Mouse (Mus musculus): ENCODE data around the gene Asnsd1.
"Not testable (repeated sequence)": the region's sequence is repeated elsewhere in the genome, so short reads cannot be mapped to it uniquely, and the experiment has no call there.

Asnsd1 gene

DNA sequence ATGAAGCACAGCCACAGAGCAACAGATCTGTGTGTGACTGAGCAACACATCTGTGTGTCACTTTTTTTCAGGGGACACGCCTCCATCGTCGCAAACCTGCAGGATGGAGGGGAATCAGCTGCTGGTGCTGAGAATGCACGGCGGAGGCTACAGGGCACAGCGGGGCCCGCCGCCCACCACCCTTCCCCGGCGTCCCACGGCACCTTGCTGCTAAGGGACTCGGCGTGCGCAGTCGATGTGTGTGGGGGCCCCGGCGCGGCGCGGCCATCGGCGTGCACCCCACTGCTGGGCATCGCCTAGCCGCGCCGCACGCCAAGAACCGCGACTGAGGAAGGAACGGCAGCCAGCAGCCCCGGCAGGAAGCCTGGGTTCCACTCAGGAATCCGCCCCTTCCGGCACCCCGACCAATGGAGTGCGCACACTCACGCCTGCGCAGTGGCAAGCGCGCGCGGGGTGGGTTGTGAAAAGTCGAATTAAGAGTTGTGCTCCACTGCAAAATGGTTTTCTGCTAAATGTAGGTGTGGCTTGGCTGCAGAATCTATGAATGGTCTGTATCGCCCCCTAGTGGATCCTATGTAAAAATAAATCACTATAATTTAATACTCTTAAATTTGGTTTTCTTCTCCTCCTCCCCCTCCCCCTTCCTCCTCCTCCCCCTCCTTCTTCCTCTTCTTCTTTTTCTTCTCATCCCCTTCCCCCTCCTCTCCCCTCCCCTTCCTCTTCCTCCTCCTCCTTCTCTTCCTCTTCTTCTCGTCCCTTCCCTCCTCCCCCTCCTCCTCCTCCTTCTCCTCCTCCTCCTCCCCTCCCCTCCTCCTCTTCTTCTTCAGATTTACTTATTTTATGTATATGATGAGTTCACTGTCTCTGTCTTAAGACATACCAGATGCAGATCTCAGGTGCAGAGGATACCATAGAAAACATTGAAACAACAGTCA lies at the start of gene Asnsd1, which contains the start of the genes Asdurf and Gm28551:
TSS of gene Asnsd1 (minus strand) at position 426 of the 935 bp plus-strand sequence.
TSS of gene Asdurf (minus strand) at position 293 of the 935 bp plus-strand sequence.
TSS of gene Gm28551 (minus strand) at position 341 of the 935 bp plus-strand sequence.
- in situ Hi-C loops (cut with MboI, MseI) = loop anchor here (5.0 to 10.0 kb wide), 2 partner anchors 55 to 398 kb away; partner anchors contain the start of genes Gm28778, Ormdl1 and Pms1

DNA sequence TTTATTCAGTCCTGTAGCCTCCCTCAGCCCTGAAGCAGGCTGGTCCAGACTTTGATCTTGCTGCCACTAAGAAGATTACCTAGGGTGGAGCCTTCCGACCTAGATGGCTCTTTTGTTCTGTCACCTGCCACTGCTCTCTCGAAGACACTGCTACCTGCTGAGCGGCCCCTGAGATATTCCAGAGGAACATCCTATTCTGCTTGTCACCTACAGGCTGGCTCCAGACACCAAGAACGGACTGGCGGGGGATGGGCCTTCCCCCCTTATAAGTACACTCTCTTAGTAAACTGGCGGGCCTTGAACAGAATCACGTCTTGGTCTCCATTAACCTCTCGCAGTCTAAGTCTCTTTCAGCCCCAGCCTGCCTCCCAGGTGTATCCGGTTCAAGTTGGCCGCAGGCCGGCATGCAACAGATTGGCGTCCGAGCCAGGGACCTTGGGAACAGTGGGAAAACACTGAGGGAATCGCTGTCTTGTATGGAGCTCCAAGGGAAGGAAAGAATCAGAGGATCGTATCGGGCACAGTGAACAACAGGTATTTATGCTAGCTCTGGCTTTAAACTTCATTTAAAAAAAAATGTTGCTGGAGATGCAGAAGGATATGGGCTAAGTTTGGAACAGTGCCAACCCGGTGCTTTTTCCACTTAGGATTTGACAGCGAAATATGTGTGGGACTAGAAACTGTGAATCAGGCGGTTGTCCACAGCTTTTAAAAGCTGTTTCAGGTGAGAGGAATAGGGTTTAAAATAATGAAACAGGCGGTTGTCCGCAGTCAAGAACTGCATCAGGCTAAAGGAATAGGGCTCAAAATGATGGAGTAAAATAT lies 41.6 kb upstream of the Asnsd1 start:
- in situ Hi-C loops (cut with MboI, MseI) = not testable (repeated sequence)

DNA sequence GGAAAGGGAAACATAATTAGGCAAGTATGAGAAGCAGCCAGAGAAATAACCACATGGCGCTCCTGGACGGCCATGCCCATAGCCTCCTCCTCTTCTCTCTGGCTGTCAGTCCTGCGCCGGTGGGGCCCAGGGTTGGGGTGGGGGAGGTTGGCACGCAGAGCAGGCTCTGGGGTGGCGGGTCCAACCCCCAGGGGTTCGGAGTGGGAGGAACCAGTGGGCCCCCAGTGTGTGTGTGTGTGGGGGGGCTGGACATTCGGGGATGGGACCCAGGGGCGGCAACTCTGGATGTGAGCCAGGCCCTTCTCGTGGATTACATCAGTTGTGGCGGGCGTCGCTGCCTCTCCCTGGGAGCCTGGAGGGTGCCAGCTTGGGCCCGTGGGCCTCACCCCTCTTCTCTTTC lies 36.2 kb upstream of the Asnsd1 start:
- in situ Hi-C loops (cut with MboI, MseI) = no loop called here

DNA sequence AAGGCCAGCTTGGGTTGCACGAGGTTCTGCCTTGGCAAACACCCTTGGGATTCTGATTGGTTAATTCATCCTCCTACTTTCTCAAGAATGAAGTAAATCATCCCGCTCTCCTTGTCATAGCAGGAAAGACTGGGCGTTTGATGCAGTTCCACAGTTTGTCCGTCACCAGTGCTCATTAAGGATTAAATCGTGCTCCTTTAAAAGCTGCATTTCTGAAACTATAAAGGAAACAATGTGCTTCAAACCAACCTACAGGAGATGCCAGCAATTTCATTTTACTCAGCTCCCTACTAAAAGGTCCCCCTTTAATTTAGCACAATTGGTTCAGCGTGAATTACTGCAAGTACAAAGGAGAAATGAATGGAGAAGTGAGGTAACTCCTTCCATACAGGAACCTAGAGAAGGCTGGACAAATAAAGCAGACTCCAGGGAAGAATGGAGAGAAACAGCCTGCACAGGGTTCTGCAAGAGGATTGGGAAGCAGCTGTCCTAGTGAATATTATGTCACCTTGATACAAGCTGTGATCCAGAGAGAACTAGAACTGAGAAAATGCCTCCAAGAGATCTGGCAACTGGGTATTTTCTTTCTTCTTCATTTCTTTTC lies 31.6 kb upstream of the Asnsd1 start:
- in situ Hi-C loops (cut with MboI, MseI) = no loop called here

DNA sequence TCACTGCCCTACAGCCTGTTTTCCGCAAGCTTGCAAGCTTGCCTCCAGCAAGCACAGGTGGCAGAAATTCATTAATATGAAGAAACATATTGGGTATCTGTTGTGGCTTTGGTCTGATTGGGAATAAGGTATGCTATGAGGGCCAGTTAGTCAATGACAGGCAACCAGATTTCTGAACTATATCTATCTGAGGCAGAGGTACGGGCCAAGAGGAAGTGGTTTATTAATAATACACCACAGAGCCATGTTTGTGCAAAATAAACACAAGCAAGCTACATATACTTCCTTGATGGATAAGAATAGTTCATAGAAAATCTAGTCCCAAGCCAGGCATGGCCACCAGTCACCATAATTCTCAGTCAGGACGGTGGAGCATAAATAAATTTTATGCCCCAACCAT lies 25.2 kb upstream of the Asnsd1 start:
- in situ Hi-C loops (cut with MboI, MseI) = loop anchor here (10.0 kb wide), 1 partner anchor 283 kb away; no protein-coding TSS in a partner anchor

DNA sequence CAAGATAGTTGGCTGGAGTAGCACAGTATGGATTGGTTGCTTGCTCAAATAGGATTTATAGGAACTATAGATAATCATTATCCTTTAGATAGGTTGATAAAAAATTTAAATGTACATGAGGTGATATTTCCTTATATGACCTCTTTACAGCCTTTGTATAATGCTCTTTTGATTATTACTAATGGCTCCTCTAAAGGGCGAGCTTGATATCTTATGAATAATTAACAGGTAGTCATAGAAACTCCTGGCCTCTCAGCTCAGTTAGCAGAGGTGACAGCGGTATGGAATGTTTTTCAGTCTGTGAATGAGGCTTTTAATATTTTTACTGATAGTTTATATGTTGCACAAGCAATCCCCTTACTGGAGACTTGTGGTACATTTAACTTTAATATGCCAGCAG lies 23.4 kb upstream of the Asnsd1 start:
- in situ Hi-C loops (cut with MboI, MseI) = loop anchor here (10.0 kb wide), 1 partner anchor 281 kb away; no protein-coding TSS in a partner anchor

DNA sequence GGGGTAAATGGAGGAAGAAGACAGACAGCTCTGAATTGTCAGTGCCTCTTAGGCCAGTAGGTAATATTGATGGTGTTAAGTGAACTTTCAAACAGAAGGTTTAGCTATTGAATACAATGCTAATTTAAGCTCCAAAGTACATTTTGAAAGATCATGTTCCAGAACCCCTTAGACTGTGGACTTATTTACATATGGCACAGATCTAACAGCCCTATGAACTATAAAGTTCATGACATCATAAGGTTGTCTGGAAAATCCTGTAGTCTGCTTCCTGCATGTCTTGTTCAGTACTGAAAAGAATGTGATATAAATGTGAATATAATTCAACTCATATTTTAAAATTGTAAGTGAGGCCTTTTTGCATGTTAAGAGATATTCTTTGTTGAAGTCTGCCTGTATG lies 6.4 kb upstream of the Asnsd1 start:
- in situ Hi-C loops (cut with MboI, MseI) = loop anchor here (10.0 kb wide), 1 partner anchor 404 kb away; no protein-coding TSS in a partner anchor

DNA sequence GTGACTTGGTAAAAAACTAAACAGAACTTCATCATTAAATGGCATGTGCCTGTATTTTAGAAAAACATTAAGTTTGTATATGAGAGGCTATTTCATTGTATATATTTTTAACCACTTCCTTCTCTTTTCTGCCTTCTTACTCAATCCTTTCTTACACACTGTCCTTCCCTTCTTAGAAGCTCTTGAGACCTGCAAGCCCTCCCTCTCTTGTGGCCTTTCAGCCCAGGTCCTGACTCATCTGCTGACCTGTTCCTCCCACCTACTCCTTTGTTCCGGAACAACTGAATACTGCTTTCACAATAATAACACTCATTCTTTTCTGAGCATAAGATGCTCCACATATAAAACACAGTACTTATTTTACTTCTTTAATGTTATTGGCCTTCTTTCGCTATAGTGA lies 11.5 kb downstream of the Asnsd1 start:
- in situ Hi-C loops (cut with MboI, MseI) = no loop called here

DNA sequence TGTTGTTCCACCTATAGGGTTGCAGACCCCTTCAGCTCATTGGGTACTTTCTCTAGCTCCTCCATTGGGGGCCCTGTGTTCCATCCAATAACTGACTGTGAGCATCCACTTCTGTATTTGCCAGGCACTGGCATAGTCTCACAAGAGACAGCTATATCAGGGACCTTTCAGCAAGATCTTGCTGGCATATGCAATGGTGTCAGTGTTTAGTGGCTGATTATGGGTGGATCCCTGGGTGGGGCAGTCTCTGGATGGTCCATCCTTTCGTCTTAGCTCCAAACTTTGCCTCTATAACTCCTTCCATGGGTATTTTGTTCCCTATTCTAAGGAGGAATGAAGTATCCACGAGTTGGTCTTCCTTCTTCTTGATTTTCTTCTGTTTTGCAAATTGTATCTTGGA lies 15.1 kb downstream of the Asnsd1 start:
- in situ Hi-C loops (cut with MboI, MseI) = not testable (repeated sequence)

DNA sequence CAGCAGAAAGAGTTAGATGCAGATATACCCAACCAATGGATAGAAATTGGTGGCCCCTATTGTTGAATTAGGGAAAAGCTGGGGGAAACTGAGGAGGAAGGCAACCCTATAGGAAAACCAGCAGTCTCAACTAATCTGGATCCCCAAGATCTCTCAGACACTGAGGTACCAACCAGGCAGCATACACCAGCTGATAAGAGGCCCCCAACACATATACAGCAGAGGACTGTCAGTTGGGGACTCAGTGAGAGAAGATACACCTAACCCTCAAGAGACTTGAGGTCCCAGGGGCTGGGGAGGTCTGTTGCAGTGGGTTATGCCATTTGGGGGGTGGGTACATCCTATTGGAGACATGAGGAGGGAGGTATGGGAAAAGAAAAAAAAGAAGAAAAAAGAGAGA lies 17.1 kb downstream of the Asnsd1 start:
- in situ Hi-C loops (cut with MboI, MseI) = no loop called here

DNA sequence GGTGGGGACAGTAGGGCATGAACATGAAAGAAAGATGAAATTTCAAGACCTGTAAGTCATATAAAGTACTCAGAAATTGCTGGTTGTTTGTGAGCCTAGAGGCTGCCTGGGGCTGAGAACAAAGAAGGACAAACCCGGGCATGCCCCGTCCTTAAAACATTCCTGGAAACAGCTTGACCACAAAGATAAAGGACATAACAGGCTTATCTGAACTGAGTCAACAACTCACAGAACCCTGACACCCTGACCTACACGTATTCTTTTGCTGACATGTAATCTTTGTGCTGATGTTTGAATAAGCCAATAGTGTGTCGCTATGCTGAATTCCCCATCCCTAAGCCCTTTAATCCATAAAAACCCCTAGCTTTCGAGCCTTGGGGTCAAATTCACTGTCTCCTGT lies 19.0 kb downstream of the Asnsd1 start:
- in situ Hi-C loops (cut with MboI, MseI) = not testable (repeated sequence)

DNA sequence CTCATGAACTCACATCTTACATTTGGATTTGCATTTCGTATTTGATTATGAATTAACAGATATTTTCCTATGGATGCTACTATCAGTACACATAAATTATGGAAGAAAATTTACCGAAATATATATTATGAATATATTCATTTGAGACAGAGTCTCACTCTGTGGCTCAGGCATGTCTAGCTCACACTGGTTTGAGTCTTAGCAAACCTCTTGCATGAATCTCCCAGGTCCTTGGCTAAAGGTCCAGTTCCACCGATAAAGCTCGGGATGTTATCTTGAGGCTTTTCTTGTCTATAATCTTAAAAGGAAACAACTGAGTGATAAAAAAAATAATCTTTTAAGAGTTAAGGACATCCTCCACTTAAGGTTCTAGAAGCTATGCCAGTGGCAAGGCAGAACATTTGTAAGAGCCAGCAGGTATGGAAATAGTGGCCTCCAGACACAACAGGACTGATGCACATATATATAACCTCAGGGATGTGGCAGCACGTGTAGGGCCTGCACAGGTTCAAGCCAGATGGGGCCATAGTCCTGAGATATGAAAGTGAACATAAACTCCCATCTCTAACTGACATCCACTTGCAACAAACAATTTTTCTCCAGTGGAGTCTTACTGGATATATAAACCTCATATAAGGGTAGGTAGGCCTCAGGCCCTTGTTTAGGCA lies 27.6 kb downstream of the Asnsd1 start:
- in situ Hi-C loops (cut with MboI, MseI) = no loop called here

DNA sequence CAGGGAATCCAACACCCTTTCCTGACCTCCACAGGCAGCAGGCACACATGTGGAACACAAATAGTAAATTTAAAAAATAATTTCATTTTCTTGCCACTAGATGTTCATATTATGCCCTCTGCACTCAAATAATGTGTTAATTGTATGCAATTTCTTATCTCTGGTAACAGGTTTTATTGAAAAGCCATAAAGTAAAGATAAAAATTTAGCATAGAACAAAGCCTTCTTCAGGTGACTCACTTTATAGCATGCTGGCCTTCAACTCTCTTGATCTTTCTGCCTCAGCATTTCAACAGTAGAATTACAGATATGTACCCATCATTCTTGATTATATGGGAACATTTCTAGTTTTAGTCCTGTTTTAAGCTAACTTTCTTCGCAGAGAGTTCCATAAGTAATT lies 28.3 kb downstream of the Asnsd1 start:
- in situ Hi-C loops (cut with MboI, MseI) = no loop called here

DNA sequence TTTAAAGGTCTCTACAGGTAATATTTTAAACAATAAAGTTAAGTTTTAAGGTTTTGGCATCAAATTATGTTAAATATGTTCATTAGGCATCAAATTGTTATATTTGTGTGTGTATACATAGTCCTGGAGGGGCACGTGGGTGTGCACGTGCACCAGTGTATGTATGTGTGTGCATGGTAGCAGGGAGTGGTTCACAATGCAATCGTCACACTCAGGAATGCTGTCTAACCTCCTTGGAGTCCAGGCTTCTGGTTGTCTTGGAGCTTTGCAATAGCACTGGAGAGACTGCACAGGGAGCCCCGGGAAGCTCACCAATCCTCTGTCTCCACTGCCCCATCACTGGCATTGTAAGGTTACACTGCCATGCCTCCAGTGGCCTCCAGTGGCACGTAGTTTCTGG lies 29.3 kb downstream of the Asnsd1 start:
- in situ Hi-C loops (cut with MboI, MseI) = no loop called here

DNA sequence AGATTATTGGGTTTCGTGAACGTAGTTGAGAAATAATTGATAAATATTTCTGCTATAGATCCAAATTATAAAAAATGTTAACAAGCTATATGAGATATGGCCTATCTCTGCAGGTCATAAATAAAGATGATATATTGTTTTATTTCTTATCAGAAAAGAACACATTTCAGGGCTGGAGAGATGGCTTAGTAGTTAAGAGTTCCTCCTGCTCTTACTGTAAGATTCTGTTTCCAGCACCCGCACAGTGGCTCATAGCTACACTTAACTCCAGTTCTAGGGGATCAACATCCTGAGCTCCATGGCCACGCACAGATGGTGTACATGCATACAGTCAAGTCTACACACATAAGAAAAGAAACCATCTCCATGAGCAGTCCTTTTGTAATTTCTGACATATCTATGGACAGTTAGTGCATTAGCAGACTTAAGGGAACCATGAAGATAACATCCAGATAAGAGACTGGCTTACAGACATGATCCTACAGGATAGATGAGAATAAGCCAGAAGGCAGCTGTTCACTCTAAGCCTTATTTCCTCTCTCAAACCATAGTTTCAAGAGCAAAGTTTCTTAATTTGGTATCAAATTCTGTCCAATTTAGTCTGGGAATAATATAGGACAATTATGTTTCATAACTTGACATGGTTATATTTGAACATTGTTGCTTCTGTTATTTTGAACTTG lies 30.7 kb downstream of the Asnsd1 start:
- in situ Hi-C loops (cut with MboI, MseI) = no loop called here

DNA sequence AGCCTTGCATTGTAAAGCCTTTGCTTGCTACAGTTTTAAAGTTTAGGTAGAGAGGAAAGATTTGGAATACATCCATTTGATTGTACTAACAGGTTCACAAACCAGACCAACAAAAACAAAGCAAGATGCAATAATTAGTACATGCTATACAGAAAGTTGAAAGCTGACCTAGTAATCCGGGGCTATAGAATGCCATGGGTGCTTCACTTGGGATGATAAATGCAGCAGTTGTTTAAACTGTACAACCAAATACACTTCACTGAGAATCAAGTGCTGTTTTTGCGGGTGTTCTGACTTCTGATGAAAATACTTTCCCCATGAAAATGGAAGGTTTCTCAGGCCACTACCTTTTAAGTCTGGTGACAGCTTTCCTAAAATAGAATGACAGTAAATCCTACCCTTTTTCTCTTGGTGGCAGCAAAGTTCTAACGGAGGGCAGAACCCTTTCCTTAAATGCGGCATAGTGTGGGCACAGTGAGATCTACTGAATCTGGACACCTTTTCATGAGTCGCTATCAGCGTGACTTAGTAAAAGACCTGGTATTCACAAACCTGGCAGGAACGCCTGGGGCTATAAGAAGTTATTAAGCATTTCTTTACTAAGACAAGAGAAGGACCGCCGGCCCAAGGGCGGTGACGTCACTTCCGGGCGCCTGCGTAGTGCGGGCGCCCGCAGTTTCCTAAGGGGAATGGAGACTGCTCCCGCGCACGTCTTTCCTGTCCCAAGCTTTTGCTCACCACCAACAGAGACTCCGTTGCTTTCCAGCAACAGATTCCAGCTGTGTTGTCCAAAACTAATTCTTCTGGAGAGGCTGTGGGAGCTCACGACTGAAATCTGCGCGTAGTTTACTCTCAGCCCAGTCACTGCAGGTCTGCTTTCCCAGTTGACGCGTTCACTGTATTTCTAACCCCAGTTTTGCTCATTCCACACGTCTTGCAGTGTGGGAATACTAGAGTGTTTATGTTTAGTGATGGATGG lies 39.3 kb downstream of the Asnsd1 start, which contains the start of gene Osgepl1:
TSS of gene Osgepl1 (plus strand) at position 636 of the 979 bp plus-strand sequence.
- in situ Hi-C loops (cut with MboI, MseI) = loop anchor here (10.0 kb wide), 1 partner anchor 858 kb away; no protein-coding TSS in a partner anchor

DNA sequence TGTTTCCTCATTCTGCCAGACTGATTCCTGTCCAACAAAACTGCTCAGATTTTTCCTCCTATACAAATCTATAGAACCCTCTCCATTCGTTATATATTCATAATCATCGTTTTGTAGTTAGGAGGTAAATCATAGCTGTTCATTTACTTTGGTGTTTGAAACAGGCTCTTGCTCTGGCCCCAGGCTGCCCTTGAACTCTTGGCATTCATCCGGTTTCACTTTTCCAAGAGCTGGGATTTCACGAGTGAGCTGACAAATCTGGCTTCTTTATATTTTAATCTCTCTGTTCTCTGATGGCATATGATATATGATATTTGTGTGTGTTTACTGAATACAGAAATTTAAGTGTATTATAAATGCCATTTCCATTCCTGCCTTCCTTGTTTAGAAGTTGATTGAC lies 52.0 kb downstream of the Asnsd1 start:
- in situ Hi-C loops (cut with MboI, MseI) = no loop called here

DNA sequence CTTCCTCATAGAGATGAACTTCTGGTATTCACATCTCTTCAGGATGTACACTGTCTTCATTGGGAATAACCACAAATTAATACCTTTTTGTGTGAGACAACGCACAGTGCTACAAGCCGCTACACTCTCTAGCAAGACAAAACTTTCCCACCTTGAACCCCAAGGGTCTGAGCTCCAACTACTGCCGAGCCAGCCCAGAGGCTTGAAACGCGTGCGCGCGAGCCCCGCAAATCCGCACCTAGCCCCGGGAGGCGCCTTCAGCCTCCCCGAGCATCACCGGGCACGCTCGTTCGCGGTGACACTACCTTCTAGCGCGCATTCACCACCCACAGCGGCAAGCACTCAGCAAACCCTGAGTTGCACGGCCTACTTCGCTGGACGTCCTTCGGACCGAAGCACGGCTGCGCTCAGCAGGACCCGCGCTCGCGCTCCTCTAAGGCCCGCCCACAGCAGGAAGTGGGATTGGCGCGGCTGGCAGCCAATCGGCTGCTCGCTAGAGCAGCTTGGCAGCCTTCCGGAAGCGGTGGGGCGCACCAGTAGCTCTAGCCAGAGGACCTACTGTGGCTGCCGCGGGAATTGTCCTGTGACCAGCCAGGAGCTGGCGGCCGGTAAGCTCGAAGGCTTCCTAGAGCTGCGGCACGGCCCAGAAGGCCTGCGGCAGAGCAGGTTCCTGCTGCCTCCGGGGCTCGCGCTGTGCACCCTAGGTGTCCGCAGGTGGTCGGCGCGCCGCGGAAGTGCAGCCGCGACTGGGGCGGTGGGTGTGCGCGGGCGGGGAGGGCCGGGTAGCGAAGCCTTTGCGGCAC lies 55.8 kb downstream of the Asnsd1 start, which contains the start of the genes Pms1, Ormdl1 and Gm28778:
TSS of gene Pms1 (minus strand) at position 438 of the 803 bp plus-strand sequence.
TSS of gene Ormdl1 (plus strand) at position 515 of the 803 bp plus-strand sequence.
TSS of gene Gm28778 (plus strand) at position 531 of the 803 bp plus-strand sequence.
- in situ Hi-C loops (cut with MboI, MseI) = loop anchor here (5.0 to 10.0 kb wide), 2 partner anchors 56 to 242 kb away; partner anchors contain the start of genes Asdurf, Asnsd1 and Gm28551

All from regulatory T cell (primary cell).